Mouse (Mus musculus) intestine, postnatal 0 days (tissue): ENCODE data around the gene Ltv1. TPM values are rescaled to one million over a fixed set of nuclear protein-coding genes. Genes with fewer than 3 reads are reported as not detected.
A peak's percentile ranks its signal among the peaks of the same experiment; 100 is the strongest.

Source experiments
- ATAC-seq: fragments of 200-750 bp; cut with Nextera tagmentation; 2 replicates; pipeline ENCODE4 v1.8.0; 2017; ENCODE audit warnings: mild to moderate bottlenecking, moderate TSS enrichment, moderate library complexity
- H3K27ac ChIP-seq: fragments of 300-500 bp; sonication (generic); 2 replicates; pipeline ENCODE4 v1.5.1; 2014; ENCODE audit warnings: mild to moderate bottlenecking, low read depth, low read length, moderate library complexity
- H3K27me3 ChIP-seq: fragments of 300-500 bp; sonication (generic); replicated peaks from 2 replicates; pipeline ENCODE4 v1.6.1; 2014; ENCODE audit warnings: low read length, mixed read lengths; ENCODE audit not compliant: control insufficient read depth, insufficient read depth
- H3K36me3 ChIP-seq: fragments of 300-500 bp; sonication (generic); 2 replicates; pipeline ENCODE4 v1.6.1; 2014; ENCODE audit warnings: mild to moderate bottlenecking, moderate library complexity; ENCODE audit not compliant: control insufficient read depth, insufficient read depth
- H3K4me1 ChIP-seq: fragments of 300-500 bp; sonication (generic); replicated peaks from 2 replicates; pipeline ENCODE4 v1.6.1; 2014; ENCODE audit warnings: antibody characterized with exemption, low read length, mixed read lengths; ENCODE audit not compliant: control insufficient read depth, insufficient read depth
- H3K4me2 ChIP-seq: fragments of 300-500 bp; sonication (generic); replicated peaks from 2 replicates; pipeline ENCODE4 v1.6.1; 2014; ENCODE audit warnings: low read depth, mild to moderate bottlenecking, moderate library complexity
- H3K4me3 ChIP-seq: fragments of 300-500 bp; sonication (generic); 2 replicates; pipeline ENCODE4 v1.5.1; 2014; ENCODE audit warnings: low read depth, low read length
- H3K9ac ChIP-seq: fragments of 300-500 bp; sonication (generic); 2 replicates; pipeline ENCODE4 v1.6.1; 2014; ENCODE audit warnings: mild to moderate bottlenecking, low read depth, low read length
- H3K9me3 ChIP-seq: fragments of 300-500 bp; sonication (generic); 2 replicates; pipeline ENCODE4 v1.6.1; 2016; ENCODE audit warnings: mixed run types; ENCODE audit not compliant: control insufficient read depth
- CTCF ChIP-seq: sonication (generic); IDR thresholded peaks from 2 replicates; pipeline ENCODE4 v1.5.1; 2016; ENCODE audit warnings: low read depth, mild to moderate bottlenecking, control low read depth, antibody characterized with exemption, moderate library complexity
- WGBS: fragments of 180-500 bp; shearing (Covaris S2); extraction: QIAGEN DNeasy Blood & Tissue Kit; methylation state at CpG from one replicate; pipeline ENCODE4 v1.1.7; 2014; 5-methylcytosine and 5-hydroxymethylcytosine counted together
- polyA plus RNA-seq: library from polyadenylated mRNA; unstranded; fragments of >200 nt; fragmentation: Nextera tagmentation; extraction: Ambion mirVana; gene quantifications from 2 replicates; pipeline ENCODE4 v1.2.1, GENCODE M21; 2015

Gene Ltv1
- polyA plus RNA-seq, result 44.1 and 45.5 TPM in 2 replicates

- under 1% methylated on average over 43 of the region's 43 CpGs for WGBS
- H3K36me3 ChIP-seq, result peaks cover 2% of the 10 kb centered on the region
- H3K9ac ChIP-seq, result peak within 1 kb of the TSS; percentile 73
- H3K4me2 ChIP-seq, result peak within 1 kb of the TSS; percentile 86
- no peaks in the 10 kb centered on the region for H3K9me3 ChIP-seq
- 0 out of 2 replicates have a peak, but pooled peaks have one; percentile 10 for TF ChIP-seq CTCF
- no peaks in the 10 kb centered on the region for H3K27me3 ChIP-seq
- H3K27ac ChIP-seq, result peak within 1 kb of the TSS; percentile 95
- ATAC-seq, result peak; percentile 99
- H3K4me1 ChIP-seq, result peaks cover 5% of the 10 kb centered on the region
- H3K4me3 ChIP-seq, result peak within 1 kb of the TSS; percentile 66
These were observed at the start of gene Ltv1 for GRCm38 (mm10) chr10:13192731-13193351. Ltv1 (minus strand) TSS chr10:13193168.

GRCm38 (mm10) chr10:13240431-13240830 lies 47.5 kb upstream of the Ltv1 start:
- 10% methylated on average over 4 of the region's 4 CpGs for WGBS
- peak; percentile 92 for ATAC-seq
- H3K36me3 ChIP-seq, result no peaks in the 10 kb centered on the region
- no peak overlapping the region for H3K4me3 ChIP-seq
- no peak overlapping the region for H3K27ac ChIP-seq
- no peak overlapping the region for H3K9ac ChIP-seq
- H3K27me3 ChIP-seq, result no peaks in the 10 kb centered on the region
- peaks cover 20% of the 10 kb centered on the region; the same call in 1 of the 2 replicates for H3K4me1 ChIP-seq
- H3K4me2 ChIP-seq, result no peak overlapping the region
- TF ChIP-seq CTCF, result peak; percentile 12; the same call in 1 of the 2 replicates
- H3K9me3 ChIP-seq, result no peaks in the 10 kb centered on the region

- Histone ChIP-seq H3K4me1 (peaks cover 20% of the 10 kb centered on the region; the same call in 1 of the 2 replicates), H3K27ac (no peak overlapping the region), H3K4me2 (no peak overlapping the region), H3K9ac (no peak overlapping the region), H3K4me3 (no peak overlapping the region), H3K9me3 (no peaks in the 10 kb centered on the region), H3K36me3 (no peaks in the 10 kb centered on the region; the same call in 1 of the 2 replicates), H3K27me3 (no peaks in the 10 kb centered on the region)
- TF ChIP-seq CTCF, result no peak
- 48% methylated on average over 4 of the region's 4 CpGs for WGBS
- ATAC-seq, result no peak
These were observed 45.2 kb upstream of the Ltv1 start for GRCm38 (mm10) chr10:13238188-13238587.

GRCm38 (mm10) chr10:13236866-13237265 lies 43.9 kb upstream of the Ltv1 start:
- Histone ChIP-seq H3K4me1 (peaks cover 20% of the 10 kb centered on the region; the same call in 1 of the 2 replicates), H3K4me3 (no peak overlapping the region), H3K36me3 (no peaks in the 10 kb centered on the region; the same call in 1 of the 2 replicates), H3K9ac (no peak overlapping the region), H3K27ac (no peak overlapping the region), H3K4me2 (no peak overlapping the region), H3K27me3 (no peaks in the 10 kb centered on the region), H3K9me3 (no peaks in the 10 kb centered on the region)
- no peak for TF ChIP-seq CTCF
- 90% methylated on average over 5 of the region's 5 CpGs for WGBS
- no peak for ATAC-seq

- Histone ChIP-seq H3K9me3 (no peaks in the 10 kb centered on the region), H3K4me3 (no peak overlapping the region), H3K9ac (no peak overlapping the region), H3K4me2 (no peak overlapping the region), H3K4me1 (peaks cover 13% of the 10 kb centered on the region; the same call in 1 of the 2 replicates), H3K27ac (no peak overlapping the region), H3K27me3 (no peaks in the 10 kb centered on the region), H3K36me3 (no peaks in the 10 kb centered on the region; the same call in 1 of the 2 replicates)
- no peak for ATAC-seq
- TF ChIP-seq CTCF, result no peak
- WGBS, result 58% methylated on average over 3 of the region's 3 CpGs
These were observed 41.5 kb upstream of the Ltv1 start for GRCm38 (mm10) chr10:13234503-13234902.

GRCm38 (mm10) chr10:13233941-13234340 lies 41.0 kb upstream of the Ltv1 start:
- no peak overlapping the region for H3K4me3 ChIP-seq
- no peaks in the 10 kb centered on the region; the same call in 1 of the 2 replicates for H3K36me3 ChIP-seq
- H3K4me2 ChIP-seq, result no peak overlapping the region
- H3K9ac ChIP-seq, result no peak overlapping the region
- no peak for TF ChIP-seq CTCF
- no peaks in the 10 kb centered on the region for H3K27me3 ChIP-seq
- peaks cover 13% of the 10 kb centered on the region; the same call in 1 of the 2 replicates for H3K4me1 ChIP-seq
- ATAC-seq, result no peak
- no peaks in the 10 kb centered on the region for H3K9me3 ChIP-seq
- no peak overlapping the region for H3K27ac ChIP-seq
- WGBS, result 90% methylated on average over 10 of the region's 10 CpGs
